Mouse (Mus musculus) gastrocnemius, postnatal 14 days (tissue): ENCODE data around the gene Gm3448. TPM values are rescaled to one million over a fixed set of nuclear protein-coding genes. Genes with fewer than 3 reads are reported as not detected.
"Not testable (repeated sequence)": the region's sequence is repeated elsewhere in the genome, so short reads cannot be mapped to it uniquely, and the experiment has no call there.

Experiments used
- DNase-seq: peaks from one replicate; pipeline ENCODE4 v3.0.0; 2021; ENCODE audit warnings: mixed read lengths
- intact Hi-C: fragments of 180-260 bp; cut with DNase I; formaldehyde crosslinking; loops from one replicate; pipeline ENCODE4 v1.15.1; 2025; ENCODE audit warnings: low total_unique reads
- total RNA-seq, 2 experiments: library from RNA; stranded (reverse); gene quantifications; 2 replicates each; pipeline ENCODE4 v1.2.3; 2021

Gene Gm3448
- total RNA-seq, 2 experiments from 2014 or later: 0.93 to 0.96 TPM

- DNase-seq, intact Hi-C loops: not testable (repeated sequence)
These were observed 11.4 kb upstream of the Gm3448 start for GRCm38 (mm10) chr17:15052766-15053165.

GRCm38 (mm10) chr17:15050338-15050737 is 9.0 kb upstream of the Gm3448 start:
- intact Hi-C loops, DNase-seq: not testable (repeated sequence)

- intact Hi-C loops: not testable (repeated sequence)
These were observed 882 bp downstream of the Gm3448 start for GRCm38 (mm10) chr17:15040455-15040854.

GRCm38 (mm10) chr17:15031414-15031813 is 9.9 kb downstream of the Gm3448 start:
- intact Hi-C loops, DNase-seq: not testable (repeated sequence)

More at GRCm38 (mm10) chr17:15040455-15040854, 882 bp downstream of the Gm3448 start:
- DNase-seq: not testable (repeated sequence)

GRCm38 (mm10) chr17:15025513-15025912 is 15.8 kb downstream of the Gm3448 start:
- intact Hi-C loops, DNase-seq: not testable (repeated sequence)

GRCm38 (mm10) chr17:15024502-15025193 is 16.7 kb downstream of the Gm3448 start:
- DNase-seq, intact Hi-C loops: not testable (repeated sequence)

- intact Hi-C loops, DNase-seq: not testable (repeated sequence)
These were observed 17.4 kb downstream of the Gm3448 start for GRCm38 (mm10) chr17:15023878-15024492.

- intact Hi-C loops: not testable (repeated sequence)
- DNase-seq: peak; percentile 8
These were observed 19.7 kb downstream of the Gm3448 start for GRCm38 (mm10) chr17:15021503-15022220.

- DNase-seq, intact Hi-C loops: not testable (repeated sequence)
These were observed 31.5 kb downstream of the Gm3448 start, which contains the start of gene Gm3435 for GRCm38 (mm10) chr17:15009706-15010413. Gene Gm3435, plus strand, starts transcription at chr17:15010176.

- intact Hi-C loops, DNase-seq: not testable (repeated sequence)
These were observed 32.2 kb downstream of the Gm3448 start for GRCm38 (mm10) chr17:15009088-15009487.

GRCm38 (mm10) chr17:15000047-15000446 is 41.3 kb downstream of the Gm3448 start:
- DNase-seq, intact Hi-C loops: not testable (repeated sequence)

GRCm38 (mm10) chr17:14994140-14994539 is 47.2 kb downstream of the Gm3448 start:
- intact Hi-C loops, DNase-seq: not testable (repeated sequence)

GRCm38 (mm10) chr17:14993139-14993832 is 48.1 kb downstream of the Gm3448 start:
- intact Hi-C loops, DNase-seq: not testable (repeated sequence)

- intact Hi-C loops: not testable (repeated sequence)
These were observed 48.7 kb downstream of the Gm3448 start for GRCm38 (mm10) chr17:14992522-14993138.

GRCm38 (mm10) chr17:14990116-14990702 is 51.1 kb downstream of the Gm3448 start:
- DNase-seq: peak; percentile 1
- intact Hi-C loops: not testable (repeated sequence)

More at GRCm38 (mm10) chr17:14992522-14993138, 48.7 kb downstream of the Gm3448 start:
- DNase-seq: not testable (repeated sequence)

- DNase-seq, intact Hi-C loops: not testable (repeated sequence)
These were observed 62.8 kb downstream of the Gm3448 start, which contains the start of the genes 9030025P20Rik and Gm3417 for GRCm38 (mm10) chr17:14978362-14979038. Gene 9030025P20Rik, plus strand, starts transcription at chr17:14978468. Gene Gm3417, minus strand, starts transcription at chr17:14978790.

- intact Hi-C loops: not testable (repeated sequence)
These were observed 63.5 kb downstream of the Gm3448 start for GRCm38 (mm10) chr17:14977718-14978361.

More at GRCm38 (mm10) chr17:14977718-14978361, 63.5 kb downstream of the Gm3448 start:
- not testable (repeated sequence) for DNase-seq
